Mouse (Mus musculus): ENCODE measurements around the gene Exosc9. TPM values are rescaled to one million over a fixed set of nuclear protein-coding genes. Genes with fewer than 3 reads are reported as not detected.
A peak's percentile ranks its signal among the peaks of the same experiment; 100 is the strongest.

The Exosc9 gene
- polyA plus RNA-seq (2015; fragmentation: Nextera tagmentation; extraction: Ambion mirVana): 40.5 and 52.4 TPM in 2 replicates

DNA sequence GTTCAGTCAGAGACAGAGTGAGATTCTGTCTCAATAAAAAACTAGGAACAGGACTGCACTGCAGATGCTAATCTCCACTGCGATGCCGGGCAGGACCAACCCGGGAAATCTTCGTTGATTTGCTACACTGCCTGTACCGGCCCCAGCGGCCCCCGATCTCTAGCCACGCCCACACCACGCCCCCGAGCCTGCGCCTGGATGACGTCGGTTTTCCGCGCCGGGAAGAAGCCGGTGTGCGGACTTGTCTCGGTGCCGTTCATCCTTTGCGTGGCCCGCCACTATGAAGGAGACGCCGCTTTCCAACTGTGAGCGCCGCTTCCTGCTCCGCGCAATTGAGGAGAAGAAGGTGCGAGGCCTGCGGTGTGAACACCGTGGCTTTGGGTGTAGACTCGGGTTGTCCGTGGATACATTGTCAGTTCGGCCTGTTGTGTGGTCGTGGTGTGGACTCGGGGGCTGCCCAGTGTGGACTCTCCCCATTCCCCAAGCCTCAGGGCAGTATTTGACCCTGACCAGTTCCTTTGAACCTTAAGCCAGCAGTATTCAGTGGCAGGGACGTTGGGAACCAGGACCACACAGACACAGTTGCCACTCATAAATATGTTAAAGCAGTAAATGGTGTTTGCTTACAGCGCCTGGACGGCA is at the start of gene Exosc9:
Exosc9 (plus strand) TSS at position 201 of the 642 bp plus-strand sequence.
- Histone ChIP-seq H3K27me3 (no peaks in the 10 kb centered on the region), H3K36me3 (peaks cover 28% of the 10 kb centered on the region), H3K4me1 (replicated peaks) (peaks cover 9% of the 10 kb centered on the region; the same call in 1 of the 2 replicates), H3K9me3 (replicated peaks) (no peaks in the 10 kb centered on the region), H3K27ac (peak within 1 kb of the TSS; percentile 48; the same call in 1 of the 2 replicates), H3K4me3 (peak within 1 kb of the TSS; percentile 84), H3K9ac (peak within 1 kb of the TSS; percentile 71), H3K4me2 (peak within 1 kb of the TSS; percentile 85)
- peak; percentile 90 for ATAC-seq (replicated peaks; ENCODE audit: insufficient number of reproducible peaks, insufficient read depth, low FRiP score, low read depth)
- WGBS: under 1% methylated on average over 39 of the region's 39 CpGs

DNA sequence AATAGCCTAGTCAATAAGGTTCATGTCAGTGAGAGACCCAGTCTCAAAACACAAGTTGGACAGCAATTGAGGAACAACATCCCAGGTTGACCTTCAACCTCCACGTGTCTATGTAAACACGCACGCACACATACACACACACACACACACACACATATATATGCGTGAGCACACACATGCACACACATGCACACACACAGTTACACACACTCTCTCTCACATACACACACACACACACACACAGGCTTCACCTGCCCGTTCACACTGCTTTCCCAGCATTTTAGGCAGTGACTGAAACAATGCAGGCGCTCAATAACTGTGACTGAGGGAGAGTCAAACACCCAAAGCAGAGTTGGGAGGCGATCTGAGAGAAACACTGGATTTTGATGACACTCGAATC is 47.1 kb upstream of the Exosc9 start:
- no peak overlapping the region for H3K9ac ChIP-seq
- ATAC-seq (replicated peaks; ENCODE audit: insufficient number of reproducible peaks, insufficient read depth, low FRiP score, low read depth): no peak
- WGBS: 82% methylated on average over 8 of the region's 8 CpGs
- H3K27me3 ChIP-seq: no peaks in the 10 kb centered on the region
- no peak overlapping the region for H3K4me3 ChIP-seq
- no peak overlapping the region for H3K27ac ChIP-seq
- no peaks in the 10 kb centered on the region for H3K9me3 ChIP-seq (replicated peaks)
- H3K4me1 ChIP-seq (replicated peaks): no peaks in the 10 kb centered on the region
- H3K36me3 ChIP-seq: no peaks in the 10 kb centered on the region
- H3K4me2 ChIP-seq: no peak overlapping the region

DNA sequence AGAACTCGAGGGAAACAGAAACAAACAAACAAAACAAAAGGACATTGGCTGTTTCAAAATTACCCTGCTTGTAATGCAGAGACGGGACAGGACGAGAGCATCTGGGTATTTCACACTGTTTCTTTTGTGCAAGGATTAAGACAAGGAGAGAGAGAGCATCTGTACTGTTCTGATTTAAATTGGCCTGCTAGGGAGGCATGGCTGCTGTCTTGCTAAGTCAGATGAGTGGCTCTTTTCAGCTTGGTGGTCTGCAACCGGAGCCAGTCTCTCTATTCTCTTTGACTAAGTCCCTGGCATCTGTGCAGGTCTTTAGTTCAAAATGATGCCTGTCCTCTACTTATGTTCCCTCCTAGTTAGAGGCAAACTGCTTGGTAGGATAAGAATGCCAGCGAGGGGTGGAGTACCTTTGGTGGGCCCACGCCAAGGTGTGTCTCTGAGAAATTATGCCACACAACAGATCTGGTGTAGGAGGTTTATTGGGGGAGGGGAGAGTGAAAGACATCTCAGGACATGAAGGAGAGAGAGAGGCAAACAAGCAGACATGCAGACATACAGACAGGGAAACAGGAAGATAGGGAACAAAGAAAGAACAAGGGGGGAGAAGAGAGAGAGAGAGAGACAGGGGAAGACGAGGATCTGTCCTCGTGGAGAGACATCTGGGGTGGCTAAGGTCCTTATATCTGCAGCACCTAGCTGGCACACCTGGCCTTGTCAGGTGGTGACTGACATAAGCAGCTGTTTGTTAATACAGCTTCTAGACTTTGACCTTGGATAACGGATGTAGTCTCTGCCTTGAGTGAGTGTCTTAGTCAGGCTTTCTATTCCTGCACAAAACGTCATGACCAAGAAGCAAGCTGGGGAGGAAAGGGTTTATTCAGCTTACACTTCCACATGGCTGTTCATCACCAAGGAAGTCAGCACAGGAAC is 46.3 kb upstream of the Exosc9 start:
- Histone ChIP-seq H3K36me3 (no peaks in the 10 kb centered on the region), H3K4me1 (replicated peaks) (no peaks in the 10 kb centered on the region), H3K9me3 (replicated peaks) (no peaks in the 10 kb centered on the region), H3K4me2 (no peak overlapping the region), H3K27ac (no peak overlapping the region), H3K27me3 (no peaks in the 10 kb centered on the region), H3K9ac (no peak overlapping the region), H3K4me3 (no peak overlapping the region)
- ATAC-seq (replicated peaks; ENCODE audit: insufficient number of reproducible peaks, insufficient read depth, low FRiP score, low read depth): no peak
- 62% methylated on average over 10 of the region's 10 CpGs for WGBS

DNA sequence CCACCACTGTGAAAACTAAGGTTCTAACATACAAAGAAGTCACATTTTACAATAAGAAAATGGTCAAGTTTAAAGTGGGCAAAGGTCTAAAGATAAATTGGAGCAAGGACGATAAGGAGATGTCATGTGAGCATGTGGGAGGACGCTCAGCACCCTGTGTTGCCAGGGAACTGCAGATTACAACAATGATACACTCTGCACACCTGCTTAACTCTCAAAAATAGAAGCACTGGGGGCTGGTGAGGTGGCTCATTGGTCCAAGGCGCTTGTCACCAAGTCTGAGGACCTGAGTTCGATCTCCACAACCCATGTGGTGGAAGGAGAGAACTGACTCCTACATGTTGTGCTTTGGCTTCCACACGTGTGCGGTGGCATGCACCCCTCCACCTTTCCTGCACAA is 40.9 kb upstream of the Exosc9 start:
- H3K27ac ChIP-seq: no peak overlapping the region
- H3K4me2 ChIP-seq: no peak overlapping the region
- H3K9me3 ChIP-seq (replicated peaks): no peaks in the 10 kb centered on the region
- H3K36me3 ChIP-seq: no peaks in the 10 kb centered on the region
- ATAC-seq (replicated peaks; ENCODE audit: insufficient number of reproducible peaks, insufficient read depth, low FRiP score, low read depth): no peak
- H3K4me3 ChIP-seq: no peak overlapping the region
- H3K9ac ChIP-seq: no peak overlapping the region
- H3K27me3 ChIP-seq: no peaks in the 10 kb centered on the region
- H3K4me1 ChIP-seq (replicated peaks): no peaks in the 10 kb centered on the region
- 73% methylated on average over 6 of the region's 6 CpGs for WGBS

DNA sequence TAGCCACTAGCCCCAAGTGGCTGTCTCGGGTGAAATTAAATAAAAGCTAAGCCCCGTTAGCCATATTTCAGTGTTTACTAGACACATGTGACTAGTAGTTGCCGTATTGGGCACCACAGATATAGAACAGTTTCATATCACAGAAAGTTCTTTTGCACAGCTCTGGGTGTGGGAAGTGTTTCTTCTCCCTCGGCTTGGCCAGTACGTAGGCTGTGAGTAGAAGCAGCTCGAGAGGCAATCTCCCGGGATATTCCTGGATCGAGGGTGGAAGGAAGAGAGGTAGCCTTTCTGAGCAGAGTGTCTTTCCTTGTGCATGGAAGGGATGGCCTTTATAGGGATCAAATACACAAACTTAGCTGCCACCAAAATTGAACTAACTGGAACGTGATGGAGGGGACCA is 36.2 kb upstream of the Exosc9 start:
- no peak for ATAC-seq (replicated peaks; ENCODE audit: insufficient number of reproducible peaks, insufficient read depth, low FRiP score, low read depth)
- no peaks in the 10 kb centered on the region for H3K9me3 ChIP-seq (replicated peaks)

DNA sequence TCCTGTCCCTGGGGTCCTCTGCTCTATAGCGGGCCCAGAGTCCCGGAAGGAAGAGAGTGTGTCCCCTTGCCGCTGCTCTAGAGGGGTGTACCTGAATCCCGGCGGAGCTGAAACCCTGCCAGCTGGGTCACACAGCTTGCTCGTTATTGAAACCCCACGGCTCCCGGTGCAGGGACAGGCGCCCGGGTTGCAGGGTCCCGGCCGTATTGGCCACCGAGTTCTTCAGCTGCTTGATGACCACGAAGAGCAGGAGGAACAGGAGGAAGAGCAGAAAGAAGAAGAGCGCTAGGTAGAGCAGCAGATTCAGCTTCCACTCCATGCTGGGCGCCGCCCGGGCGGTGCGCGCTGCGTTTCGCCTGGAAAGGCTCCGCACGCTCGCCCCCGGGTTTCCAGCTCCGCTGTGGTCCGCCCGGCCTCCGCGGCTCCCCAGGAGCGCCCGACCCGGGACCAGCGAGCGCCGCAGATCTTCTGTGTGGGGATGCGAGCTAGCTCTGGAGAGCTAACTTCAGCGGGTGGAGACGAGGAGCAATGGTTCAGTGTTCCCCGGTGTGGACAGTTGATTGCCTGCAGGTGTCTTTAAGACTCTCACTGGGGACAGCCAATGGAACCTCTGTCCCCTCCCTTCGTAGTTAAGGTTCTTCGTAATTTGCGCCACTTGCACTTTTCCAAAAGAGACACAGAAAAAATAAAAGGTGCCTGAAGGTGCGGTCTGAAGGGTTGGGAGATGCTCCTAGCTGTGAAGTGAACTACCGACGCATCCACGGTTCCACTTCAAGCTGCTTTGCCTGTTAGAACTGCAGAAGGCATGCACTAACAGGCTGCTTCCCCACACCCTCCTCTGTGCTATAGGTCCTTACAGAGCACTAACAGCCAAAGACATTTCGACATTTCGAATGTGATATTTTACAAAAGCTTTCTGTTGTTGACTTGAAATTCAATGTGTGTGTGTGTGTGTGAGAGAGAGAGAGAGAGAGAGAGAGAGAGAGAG is 31.0 kb upstream of the Exosc9 start, which contains the start of gene Gm11549:
Gm11549 (minus strand) TSS at position 741 of the 988 bp plus-strand sequence.
- Histone ChIP-seq H3K9me3 (replicated peaks) (no peaks in the 10 kb centered on the region), H3K4me1 (replicated peaks) (peaks cover 11% of the 10 kb centered on the region), H3K27ac (no peak within 1 kb of the TSS), H3K27me3 (peaks cover 37% of the 10 kb centered on the region), H3K9ac (peak within 1 kb of the TSS; percentile 59), H3K4me2 (peak within 1 kb of the TSS; percentile 91), H3K36me3 (no peaks in the 10 kb centered on the region), H3K4me3 (peak within 1 kb of the TSS; percentile 55)
- 0 out of 2 replicates have a peak, but pooled peaks have one; percentile 39 for ATAC-seq (replicated peaks; ENCODE audit: insufficient number of reproducible peaks, insufficient read depth, low FRiP score, low read depth)
- under 1% methylated on average over 51 of the region's 51 CpGs for WGBS

More for the DNA sequence above, 36.2 kb upstream of the Exosc9 start:
- Histone ChIP-seq H3K36me3 (no peaks in the 10 kb centered on the region), H3K4me2 (no peak overlapping the region), H3K27me3 (peaks cover 25% of the 10 kb centered on the region), H3K4me3 (no peak overlapping the region), H3K27ac (no peak overlapping the region), H3K4me1 (replicated peaks) (peaks cover 7% of the 10 kb centered on the region), H3K9ac (no peak overlapping the region)
- 81% methylated on average over 9 of the region's 9 CpGs for WGBS

DNA sequence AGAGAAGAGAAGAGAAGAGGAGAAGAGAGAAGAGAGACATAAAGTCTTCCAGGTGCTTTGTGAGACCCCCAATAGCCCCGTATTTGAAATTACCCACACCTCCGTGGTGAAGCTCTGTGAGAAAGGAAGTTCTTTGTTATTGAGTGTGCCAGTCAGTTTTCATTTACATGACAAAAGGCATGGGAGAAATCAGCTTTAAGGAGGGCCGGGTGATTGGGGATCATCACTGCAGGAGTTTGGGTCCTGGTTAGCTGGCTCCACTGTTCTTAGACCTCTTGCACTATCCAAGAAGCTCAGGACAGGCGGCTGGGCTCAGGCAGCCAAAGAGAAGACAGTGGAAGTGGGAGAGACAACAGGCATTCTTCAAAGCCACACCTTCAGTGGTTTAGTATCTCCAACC is 30.3 kb upstream of the Exosc9 start:
- no peak overlapping the region for H3K9ac ChIP-seq
- no peaks in the 10 kb centered on the region for H3K9me3 ChIP-seq (replicated peaks)
- no peak overlapping the region for H3K27ac ChIP-seq
- H3K27me3 ChIP-seq: peaks cover 37% of the 10 kb centered on the region
- no peak overlapping the region for H3K4me3 ChIP-seq
- ATAC-seq (replicated peaks; ENCODE audit: insufficient number of reproducible peaks, insufficient read depth, low FRiP score, low read depth): no peak
- peaks cover 11% of the 10 kb centered on the region for H3K4me1 ChIP-seq (replicated peaks)
- 40% methylated on average over 4 of the region's 4 CpGs for WGBS
- H3K4me2 ChIP-seq: no peak overlapping the region
- no peaks in the 10 kb centered on the region for H3K36me3 ChIP-seq

DNA sequence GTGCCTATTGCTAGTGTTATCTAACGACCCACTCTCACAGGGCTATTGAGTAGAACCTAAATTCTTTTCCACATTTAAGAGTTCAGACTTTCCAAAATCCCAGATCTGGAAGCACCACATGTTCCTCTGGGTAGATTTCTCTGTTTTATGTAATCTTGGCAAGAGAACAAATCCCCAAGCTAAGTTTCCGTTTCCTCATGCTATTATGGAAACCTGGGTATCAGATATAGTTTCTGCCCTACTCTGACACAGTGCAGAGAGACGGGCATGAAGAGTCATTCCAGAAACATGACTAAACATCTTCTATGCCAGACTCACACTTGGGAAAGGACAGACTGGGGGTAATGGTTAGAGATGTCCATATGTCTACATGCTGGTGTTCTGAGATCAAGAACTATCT is 27.9 kb upstream of the Exosc9 start:
- no peak for ATAC-seq (replicated peaks; ENCODE audit: insufficient number of reproducible peaks, insufficient read depth, low FRiP score, low read depth)
- Histone ChIP-seq H3K9ac (no peak overlapping the region), H3K27ac (no peak overlapping the region), H3K36me3 (no peaks in the 10 kb centered on the region), H3K9me3 (replicated peaks) (no peaks in the 10 kb centered on the region), H3K4me1 (replicated peaks) (peaks cover 11% of the 10 kb centered on the region), H3K27me3 (peaks cover 26% of the 10 kb centered on the region), H3K4me3 (no peak overlapping the region), H3K4me2 (no peak overlapping the region)
- WGBS: 45% methylated on average over 3 of the region's 3 CpGs

DNA sequence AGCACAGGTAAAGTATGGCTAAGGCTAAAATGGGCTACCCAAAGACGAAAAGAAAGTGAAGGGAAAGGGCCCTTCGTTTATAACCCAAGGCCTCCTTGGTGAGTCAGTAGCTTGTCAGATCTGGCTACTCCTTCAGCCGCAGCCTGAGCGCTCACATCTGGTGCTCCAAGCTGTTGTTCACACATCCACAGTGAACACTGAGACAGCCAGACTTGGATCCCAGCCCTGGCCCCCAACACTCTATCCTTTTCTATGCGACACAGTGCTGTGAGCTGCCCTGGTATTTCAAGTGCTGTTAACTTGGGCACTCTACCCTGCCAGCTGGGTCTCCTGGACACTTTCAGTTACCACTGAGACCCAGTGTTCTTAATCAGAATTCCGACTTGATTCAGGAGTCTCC is 22.1 kb upstream of the Exosc9 start:
- peak overlapping the region; percentile 81 for H3K27ac ChIP-seq
- no peak overlapping the region for H3K9ac ChIP-seq
- peak; percentile 85 for ATAC-seq (replicated peaks; ENCODE audit: insufficient number of reproducible peaks, insufficient read depth, low FRiP score, low read depth)
- peaks cover 26% of the 10 kb centered on the region for H3K4me1 ChIP-seq (replicated peaks)
- no peaks in the 10 kb centered on the region for H3K36me3 ChIP-seq
- peak overlapping the region; percentile 67 for H3K4me2 ChIP-seq
- H3K27me3 ChIP-seq: no peaks in the 10 kb centered on the region
- H3K4me3 ChIP-seq: no peak overlapping the region
- WGBS: 43% methylated on average over 6 of the region's 6 CpGs
- H3K9me3 ChIP-seq (replicated peaks): no peaks in the 10 kb centered on the region

DNA sequence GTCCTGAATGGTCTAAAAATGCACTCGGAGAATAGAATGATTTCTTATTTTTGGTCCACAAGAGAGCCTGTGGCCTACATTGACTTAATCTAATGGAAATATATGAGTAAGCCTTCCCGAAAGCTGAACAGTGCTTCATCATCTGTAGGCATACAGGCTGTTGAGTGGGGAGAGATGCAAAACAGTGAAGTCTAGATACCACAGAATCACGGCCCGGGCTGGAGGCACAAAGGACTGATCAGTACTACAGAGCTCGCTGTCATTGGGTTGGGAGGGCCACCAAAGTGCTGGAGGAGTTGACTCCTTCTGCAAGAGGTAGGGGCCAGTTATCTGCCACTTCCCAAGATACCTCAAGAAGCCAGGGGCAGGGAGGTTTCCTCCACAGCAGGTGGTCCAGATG is 21.6 kb upstream of the Exosc9 start:
- H3K4me1 ChIP-seq (replicated peaks): peaks cover 26% of the 10 kb centered on the region
- peak overlapping the region; percentile 81 for H3K27ac ChIP-seq
- 46% methylated on average over 5 of the region's 5 CpGs for WGBS
- no peak overlapping the region for H3K9ac ChIP-seq
- peak overlapping the region; percentile 67 for H3K4me2 ChIP-seq
- no peak overlapping the region for H3K4me3 ChIP-seq
- peak; percentile 70; the same call in 1 of the 2 replicates for ATAC-seq (replicated peaks; ENCODE audit: insufficient number of reproducible peaks, insufficient read depth, low FRiP score, low read depth)
- H3K9me3 ChIP-seq (replicated peaks): no peaks in the 10 kb centered on the region
- no peaks in the 10 kb centered on the region for H3K27me3 ChIP-seq
- H3K36me3 ChIP-seq: no peaks in the 10 kb centered on the region
